9 mouse cellular contexts compared by ENCODE assay signal in the genomic region with DNA sequence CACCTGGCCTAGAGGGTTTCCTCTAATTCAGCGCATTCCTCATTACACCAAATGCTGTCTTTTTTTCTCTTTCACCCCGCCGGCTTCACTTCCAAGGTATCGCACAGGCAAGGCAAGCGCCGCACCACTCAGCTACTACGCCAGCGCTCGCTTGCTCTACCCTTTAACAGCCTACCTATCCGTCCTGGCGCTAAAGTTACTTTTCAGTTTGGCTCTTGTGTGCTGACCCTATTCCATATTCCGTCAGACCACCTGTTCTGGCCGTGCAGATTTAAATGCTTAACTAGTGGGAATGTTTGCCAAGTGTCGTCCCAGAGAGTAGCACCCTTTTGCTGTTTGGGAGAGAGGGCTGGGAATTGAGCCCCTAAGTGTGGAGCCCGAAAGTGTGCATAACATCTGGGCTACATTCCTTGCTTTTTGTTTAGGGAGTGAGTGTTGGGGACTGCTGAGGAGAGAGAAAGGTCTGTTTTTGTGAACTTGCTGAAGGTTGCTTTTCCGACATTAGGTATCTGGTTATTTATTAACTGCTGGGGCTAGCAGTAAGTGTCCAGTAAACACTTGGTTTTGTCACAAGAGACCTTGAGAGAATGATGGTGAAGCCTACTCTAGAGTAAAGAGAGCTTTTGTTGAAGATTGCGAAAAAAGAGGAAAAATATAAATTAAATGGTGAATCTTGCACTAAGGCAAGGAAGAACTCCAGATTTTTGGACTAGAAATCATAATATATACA. TPM values are rescaled to one million over a fixed set of nuclear protein-coding genes. Genes with fewer than 3 reads are reported as not detected.
DNase-seq lines count a peak whose midpoint lies in the region; ATAC-seq and TF ChIP-seq lines count a peak whose summit lies in the region.
"Had no signal": no experiment of that assay in that cellular context is flagged by ENCODE, and none has a peak within 500 bp of the region (broad histone marks: within the 10 kb centered on the region; RNA-seq: fewer than 3 reads in every experiment).

No protein-coding gene starts in this region.

- H3K4me1 ChIP-seq in E14TG2a.4 (replicated peaks; ENCODE audit: low read depth, low read length) = peaks cover 73% of the 10 kb centered on the region
- peaks cover 18% of the 10 kb centered on the region for H3K4me1 ChIP-seq in bone marrow macrophage, adult 2 months (ENCODE audit: control insufficient read depth, insufficient read depth, low read length)
- H3K4me1 ChIP-seq in heart, embryonic 14.5 days (ENCODE audit: control insufficient read depth in 2 of 2, insufficient read depth in 2 of 2, low read length in 2 of 2) = peaks cover 2 to 9% of the 10 kb centered on the region in 2 experiments; a peak in 2 of 4 replicates

- no peaks in the 10 kb centered on the region for H3K9me3 ChIP-seq in E14TG2a.4 (ENCODE audit: low read length)
- no peaks in the 10 kb centered on the region for H3K9me3 ChIP-seq in heart, embryonic 14.5 days (ENCODE audit: control insufficient read depth, low read length)

- H3K4me3 ChIP-seq in E14TG2a.4 (replicated peaks; ENCODE audit: low read length) = peak overlapping the region; percentile 97
- peak overlapping the region; percentile 85 for H3K4me3 ChIP-seq in bone marrow macrophage, adult 2 months (ENCODE audit: insufficient read depth, low read length)
- peak overlapping the region; percentile 51 to 76 for H3K4me3 ChIP-seq in heart, embryonic 14.5 days (ENCODE audit: control insufficient read depth in 1 of 2, insufficient read depth in 1 of 2, low read depth in 1 of 2, low read length in 2 of 2)

- 8% methylated on average over 17 of the region's 17 CpGs for WGBS in heart, embryonic 14.5 days

- no peaks in the 10 kb centered on the region for H3K27me3 ChIP-seq in E14TG2a.4 (ENCODE audit: insufficient read depth, low read length)
- H3K27me3 ChIP-seq in heart, embryonic 14.5 days (ENCODE audit: control insufficient read depth, insufficient read depth, low read length) = no peaks in the 10 kb centered on the region

- peaks cover 29% of the 10 kb centered on the region for H3K36me3 ChIP-seq in E14TG2a.4 (ENCODE audit: insufficient read depth, low read length)
- no peaks in the 10 kb centered on the region for H3K36me3 ChIP-seq in heart, embryonic 14.5 days (ENCODE audit: control insufficient read depth, insufficient read depth, low read length)

- no peak for ATAC-seq in heart, embryonic 14.5 days (ENCODE audit: insufficient number of reproducible peaks, insufficient read depth, low FRiP score, low read depth)

- peak; percentile 56 for DNase-seq in kidney, postnatal 14 days
- DNase-seq in mesoderm, embryonic 11.5 days (ENCODE audit: low read depth, low spot score) = peak; percentile 22
- DNase-seq in thymus, postnatal 0 days (ENCODE audit: low spot score) = peak; percentile 39
- no peak for DNase-seq in left cerebral cortex, adult 8-10 months (ENCODE audit: low spot score in 2 of 2)
- DNase-seq in layer of hippocampus, adult 11-12 months (ENCODE audit: low spot score) = no peak

- no peak for TF ChIP-seq CTCF in E14TG2a.4 (conservative IDR thresholded peaks at IDR 0.05; ENCODE audit: low read length)
- TF ChIP-seq CTCF in bone marrow macrophage, adult 2 months (IDR thresholded peaks at IDR 0.05; ENCODE audit: low read depth, low read length) = no peak

- TF ChIP-seq POLR2A in bone marrow macrophage, adult 2 months (IDR thresholded peaks at IDR 0.05; ENCODE audit: borderline replicate concordance, low read depth, low read length) = no peak

- peak overlapping the region; percentile 88 for H3K4me2 ChIP-seq in heart, embryonic 14.5 days (ENCODE audit: low read length)

- H3K9ac ChIP-seq in heart, embryonic 14.5 days (ENCODE audit: low read length) = peak overlapping the region; percentile 79

- no peak overlapping the region for H3K27ac ChIP-seq in bone marrow macrophage, adult 2 months (ENCODE audit: insufficient read depth, low read depth, low read length)
- H3K27ac ChIP-seq in heart, embryonic 14.5 days (replicated peaks in 1 of 2; ENCODE audit: control insufficient read depth in 1 of 2, insufficient read depth in 1 of 2, low read depth in 2 of 2, low read length in 2 of 2) = no peak overlapping the region; a peak in 1 of 4 replicates

RNA-seq across cellular contexts. Expression of gene Mthfd1, which starts 1.2 kb away (rescaled TPM):
- 7.7 and 8.7 TPM in 2 replicates for polyA plus RNA-seq in bone marrow macrophage, adult 2 months (2012; ENCODE audit: insufficient read depth, insufficient read length, missing spikeins)
- 37.2 and 37.3 TPM in 2 replicates for polyA plus RNA-seq in heart, embryonic 14.5 days (2014; fragmentation: Nextera tagmentation; extraction: Ambion mirVana)
- 57.6 and 65.8 TPM in 2 replicates for polyA plus RNA-seq in thymus, postnatal 0 days (2015; fragmentation: Nextera tagmentation; extraction: Ambion mirVana)
- total RNA-seq in left cerebral cortex, adult 8-10 months (2022) = 10 to 100 TPM; 42.5 to 45.2 (median 42.9) TPM

RNA-seq across cellular contexts. Expression of gene Tex21, which starts 9.7 kb away (rescaled TPM):
- polyA plus RNA-seq in bone marrow macrophage, adult 2 months (2012; ENCODE audit: insufficient read depth, insufficient read length, missing spikeins) = not detected in 2 replicates
- polyA plus RNA-seq in heart, embryonic 14.5 days (2014; fragmentation: Nextera tagmentation; extraction: Ambion mirVana) = 0.22 and 0.28 TPM in 2 replicates
- 0.06 TPM in 1 of 2 replicates, not detected in the other for polyA plus RNA-seq in thymus, postnatal 0 days (2015; fragmentation: Nextera tagmentation; extraction: Ambion mirVana)
- not detected for total RNA-seq in left cerebral cortex, adult 8-10 months (2022)
- total RNA-seq: heart, postnatal 14 days had no signal

Comparison
In these comparisons a context has a peak if more than half of its experiments do, and no peak if none do; other contexts are left out.
1. DNase-seq: peak in kidney, postnatal 14 days (single experiment), mesoderm, embryonic 11.5 days (single experiment) and thymus, postnatal 0 days (single experiment); none in left cerebral cortex, adult 8-10 months (0 of 2) and layer of hippocampus, adult 11-12 months (single experiment).
2. Peak in every context shown above with its lines, with median percentiles within 50 percentile points of each other: H3K4me3 ChIP-seq.